Mouse (Mus musculus) CD4-positive, CD25-positive, alpha-beta regulatory T cell, adult 4 months (primary cell): ENCODE data around the gene Wbp1l. TPM values are rescaled to one million over a fixed set of nuclear protein-coding genes. Genes with fewer than 3 reads are reported as not detected.
"Not testable (repeated sequence)": the region's sequence is repeated elsewhere in the genome, so short reads cannot be mapped to it uniquely, and the experiment has no call there.

Source experiments
- ATAC-seq: one replicate; pipeline ENCODE4 v1.8.0; 2017
- polyA plus RNA-seq, 2 experiments: library from polyadenylated mRNA; unstranded; fragments of 100-300 nt; shearing (Covaris generic); gene quantifications; one replicate each; pipeline ENCODE4 v1.2.1; 2017

The Wbp1l gene
- polyA plus RNA-seq: 10 to 100 TPM; 19.2 to 20.8 TPM

DNA sequence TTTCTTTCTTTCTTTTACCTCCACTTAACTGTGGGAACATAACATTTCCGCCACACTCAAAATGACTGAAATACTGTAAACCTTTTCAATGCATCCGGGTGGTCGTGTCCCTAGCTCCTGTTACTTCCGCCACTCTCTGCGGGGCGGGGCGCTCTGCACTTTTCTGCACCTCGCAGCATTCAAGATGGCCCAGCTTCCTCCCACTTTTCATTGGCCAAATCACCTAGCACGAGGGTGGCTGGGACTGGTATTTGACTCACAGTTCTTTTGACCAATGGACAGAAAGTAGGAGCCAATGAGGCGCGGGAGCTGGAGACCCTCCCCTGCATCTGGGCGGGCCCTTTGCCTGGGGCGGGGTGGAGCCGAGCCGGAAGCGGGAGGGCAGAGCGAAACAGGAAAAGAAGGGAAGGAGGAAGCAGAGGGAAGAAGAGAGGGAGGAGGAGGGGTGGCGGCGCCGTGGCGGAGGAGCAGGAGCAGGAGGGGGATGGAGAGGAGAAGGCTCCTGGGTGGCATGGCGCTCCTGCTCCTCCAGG is at the start of gene Wbp1l:
Wbp1l (plus strand) TSS at position 365 of the 533 bp plus-strand sequence.
- ATAC-seq: peak; percentile 99

DNA sequence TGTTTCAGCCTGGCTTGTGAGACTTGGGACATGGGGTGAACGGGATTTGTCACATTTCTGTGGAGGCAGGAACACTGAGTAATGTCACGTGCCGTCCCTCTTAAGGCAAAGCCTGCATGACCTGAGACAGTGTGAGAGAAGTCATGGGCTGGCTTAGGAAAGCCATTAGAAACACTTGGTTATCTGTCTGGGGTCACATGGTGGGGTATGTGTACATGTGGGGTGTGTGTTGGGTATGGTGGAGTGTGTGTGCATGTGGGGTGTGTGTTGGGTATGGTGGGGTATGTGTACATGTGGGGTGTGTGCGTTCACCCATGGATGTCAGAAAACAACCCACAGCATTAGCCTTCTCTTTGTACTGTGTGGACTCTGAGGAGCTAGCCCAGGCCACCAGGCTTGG is 48.5 kb upstream of the Wbp1l start:
- ATAC-seq: no peak

DNA sequence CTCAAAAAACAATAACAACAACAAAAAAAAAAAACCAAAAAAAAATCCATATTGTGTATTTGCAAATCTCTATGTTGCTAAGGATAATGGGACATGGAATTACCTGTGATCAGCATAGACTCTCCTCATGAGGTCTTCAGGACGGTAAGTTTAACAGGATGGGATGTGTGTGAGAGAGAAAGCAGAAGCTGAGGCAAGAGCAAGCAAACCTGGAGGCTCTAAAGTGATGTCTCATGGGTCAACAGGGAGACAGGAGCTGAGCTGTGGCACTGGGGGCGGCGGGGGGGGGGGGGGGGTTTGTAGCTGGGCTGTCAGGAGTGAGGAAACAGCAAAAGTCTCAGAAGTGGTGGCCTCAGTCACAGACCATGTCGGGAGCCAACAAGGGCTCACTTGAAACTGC is 46.4 kb upstream of the Wbp1l start:
- no peak for ATAC-seq

DNA sequence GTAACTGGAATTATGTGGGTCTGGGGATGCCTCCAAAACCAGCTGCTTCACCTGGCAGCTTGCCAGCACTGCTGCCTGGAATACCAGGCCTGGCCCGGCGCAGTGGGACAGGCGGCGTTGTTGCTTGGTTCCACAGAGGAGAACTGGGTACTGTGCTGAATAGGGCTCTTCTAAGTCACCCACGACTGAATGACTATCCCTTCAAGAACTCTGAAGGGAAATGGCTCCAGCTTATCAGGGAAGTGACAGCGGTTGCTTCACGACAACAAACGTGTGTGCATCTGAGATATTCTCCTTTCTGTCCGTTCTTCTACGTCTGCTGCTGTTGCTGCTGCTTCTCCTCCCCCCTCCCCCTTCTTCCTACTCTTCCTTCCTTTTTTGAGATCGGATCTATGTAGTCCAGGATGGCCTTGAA is 45.3 kb upstream of the Wbp1l start:
- no peak for ATAC-seq

DNA sequence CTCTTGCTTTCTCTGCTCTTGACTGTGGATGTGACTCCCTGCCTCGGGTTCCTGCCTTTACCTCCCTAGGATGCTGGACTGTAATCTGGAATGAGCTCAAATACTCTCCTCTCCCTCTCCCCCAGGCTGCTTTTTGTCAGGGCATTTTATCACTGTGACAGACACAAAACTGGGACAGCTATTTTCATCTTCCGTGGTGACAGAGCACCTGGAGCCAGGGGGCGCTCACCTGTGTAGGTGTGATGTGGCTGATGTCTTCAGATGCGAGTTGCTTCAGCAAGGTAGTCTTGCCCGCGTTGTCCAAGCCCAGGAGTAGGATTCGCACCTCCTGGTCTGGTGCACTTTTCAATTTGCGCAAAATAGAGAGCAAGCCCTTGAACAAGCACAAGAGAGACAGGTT is 40.9 kb upstream of the Wbp1l start:
- ATAC-seq: no peak

DNA sequence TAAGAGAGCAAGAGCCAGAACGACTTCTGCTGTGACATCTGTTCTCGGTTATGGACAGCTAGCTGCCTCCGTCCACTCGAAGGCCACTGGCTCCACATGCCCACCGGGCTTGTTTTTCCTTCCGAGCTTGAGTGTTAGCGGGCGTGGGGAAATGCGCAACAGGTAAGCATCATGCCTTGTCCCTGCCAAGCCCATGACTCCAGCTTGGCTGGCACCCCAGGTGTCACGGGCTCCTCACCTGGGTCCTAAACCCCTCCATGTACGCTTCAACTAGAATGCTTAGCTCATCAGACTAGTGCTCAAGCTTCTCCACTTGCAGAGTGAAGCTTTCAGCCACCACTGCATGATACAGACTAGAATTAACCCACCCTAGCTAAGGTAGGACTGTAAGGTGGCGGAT is 40.3 kb upstream of the Wbp1l start:
- no peak for ATAC-seq

DNA sequence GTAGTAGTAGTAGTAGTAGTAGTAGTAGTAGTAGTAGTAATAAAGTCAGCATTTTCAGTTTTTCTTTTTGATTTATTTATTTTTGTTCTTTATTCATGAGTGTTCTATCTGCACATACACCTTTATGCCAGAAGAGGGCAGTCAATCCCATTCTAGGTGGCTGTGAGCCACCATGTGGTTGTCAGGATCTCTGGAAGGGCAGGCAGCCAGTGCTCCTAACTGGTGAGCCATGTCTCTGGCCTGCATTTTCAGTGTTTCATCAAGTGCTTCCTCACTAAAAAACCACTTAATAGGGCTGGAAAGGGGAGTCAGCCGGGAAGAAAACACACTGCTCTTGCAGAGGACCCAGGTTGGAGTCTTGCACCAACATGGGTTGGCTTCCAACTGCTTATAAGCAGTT is 36.8 kb upstream of the Wbp1l start:
- ATAC-seq: peak; percentile 37

DNA sequence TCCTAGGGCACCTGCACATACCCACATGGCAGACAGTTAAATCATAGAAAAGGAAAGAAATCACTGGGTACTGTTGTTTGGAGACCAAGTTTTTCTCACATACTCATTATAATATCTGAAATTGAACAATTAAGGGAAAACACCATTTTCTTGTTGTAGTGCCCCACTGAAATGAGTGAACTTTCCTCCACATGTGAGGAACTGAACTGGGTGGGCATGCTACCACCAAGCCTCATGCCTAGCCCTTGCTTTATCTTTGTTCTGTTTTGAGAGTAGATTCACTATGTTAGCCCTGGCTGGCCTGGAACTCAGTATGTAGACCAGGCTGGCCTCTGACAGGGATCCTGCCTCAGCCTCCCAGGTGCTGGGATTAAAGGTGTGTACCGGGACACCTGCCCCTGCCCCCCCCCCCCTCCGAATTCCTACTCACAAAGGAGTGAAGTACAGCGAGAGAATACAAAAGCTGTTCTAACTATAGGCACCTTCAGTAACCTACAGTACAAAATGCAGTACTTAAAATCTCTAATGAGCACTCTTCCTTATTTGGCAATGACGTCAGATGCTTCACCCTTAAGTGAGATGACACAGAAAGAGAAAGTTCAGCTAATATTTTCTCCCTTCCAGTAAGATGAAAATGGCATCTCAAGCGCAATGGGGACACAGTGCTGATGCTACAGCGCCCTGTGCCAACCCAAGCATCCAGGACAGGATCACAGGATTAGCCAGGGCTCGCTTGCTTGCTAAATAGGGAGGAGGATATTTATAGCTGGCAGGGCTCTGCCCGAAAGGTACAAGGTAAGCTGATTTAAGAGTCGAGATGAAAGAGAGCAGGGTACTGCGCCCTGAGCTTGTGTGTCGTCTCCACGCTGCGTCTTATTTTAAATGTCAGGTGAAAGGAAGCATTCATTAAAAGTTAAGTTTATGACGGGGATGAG is 36.0 kb upstream of the Wbp1l start:
- no peak for ATAC-seq

DNA sequence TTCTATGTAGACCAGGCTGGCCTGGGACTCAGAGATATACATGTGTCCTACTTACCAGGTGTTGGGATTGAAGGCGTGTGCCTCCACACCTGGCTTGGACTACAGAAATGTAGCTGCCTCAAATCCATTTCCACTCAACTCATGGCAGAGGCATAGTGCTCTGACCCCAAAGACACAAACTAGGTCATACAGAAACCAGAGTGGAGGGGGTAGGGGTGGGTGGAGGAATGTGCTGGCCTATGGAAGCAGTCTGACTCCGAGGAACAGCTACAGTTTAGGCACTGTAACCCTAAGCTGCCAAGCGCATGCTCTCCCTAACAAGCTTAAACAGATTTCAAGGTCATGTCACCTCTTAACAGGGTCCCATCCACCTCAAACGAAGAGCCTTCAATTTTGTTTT is 35.3 kb upstream of the Wbp1l start:
- ATAC-seq: no peak

DNA sequence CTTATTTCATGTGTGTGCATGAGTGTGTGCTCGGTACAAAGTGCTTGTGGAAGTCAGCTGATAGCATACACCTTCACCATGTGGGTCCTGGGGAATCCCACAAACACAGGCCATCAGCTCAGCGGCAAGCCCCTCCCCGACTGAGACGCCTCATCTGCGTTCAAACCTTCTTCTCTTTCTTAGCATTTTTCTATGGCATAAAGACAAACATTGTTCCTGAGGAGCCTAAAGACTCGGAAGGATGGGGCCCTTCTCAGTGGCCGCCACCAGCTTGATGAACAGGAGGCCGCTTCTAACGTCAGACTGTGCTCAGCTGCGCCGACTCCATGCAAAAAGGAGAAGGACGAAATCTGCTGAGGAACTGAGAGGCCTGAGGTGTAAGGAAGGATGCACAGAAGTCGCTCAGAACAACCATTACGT is 34.8 kb upstream of the Wbp1l start:
- no peak for ATAC-seq

DNA sequence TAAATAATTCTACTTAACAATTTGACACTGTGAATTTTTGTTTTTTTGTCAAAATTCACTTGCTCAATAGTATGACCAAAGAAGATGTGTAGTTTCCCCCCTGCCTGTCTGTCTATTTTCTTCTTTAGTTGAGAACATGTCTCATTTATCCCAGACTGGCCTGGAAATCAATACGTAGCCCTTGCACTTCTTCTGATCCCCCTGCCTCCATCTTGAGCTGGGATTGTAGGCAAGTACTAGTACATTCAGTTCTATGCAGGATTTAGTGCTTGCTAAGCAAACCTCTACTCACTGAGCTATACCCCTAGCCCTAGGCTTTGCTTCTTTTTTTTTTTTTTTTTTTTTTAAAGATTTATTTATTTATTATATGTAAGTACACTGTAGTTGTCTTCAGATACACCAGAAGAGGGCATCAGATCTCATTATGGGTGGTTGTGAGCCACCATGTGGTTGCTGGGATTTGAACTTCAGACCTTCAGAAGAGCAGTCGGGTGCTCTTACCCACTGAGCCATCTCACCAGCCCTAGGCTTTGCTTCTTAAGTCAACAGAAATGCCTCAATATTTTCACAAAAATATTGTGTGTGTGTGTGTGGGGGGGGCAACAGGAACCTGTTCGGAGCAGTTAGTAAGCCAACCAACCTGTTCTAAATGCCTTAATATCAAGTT is 27.5 kb upstream of the Wbp1l start:
- ATAC-seq: not testable (repeated sequence)

DNA sequence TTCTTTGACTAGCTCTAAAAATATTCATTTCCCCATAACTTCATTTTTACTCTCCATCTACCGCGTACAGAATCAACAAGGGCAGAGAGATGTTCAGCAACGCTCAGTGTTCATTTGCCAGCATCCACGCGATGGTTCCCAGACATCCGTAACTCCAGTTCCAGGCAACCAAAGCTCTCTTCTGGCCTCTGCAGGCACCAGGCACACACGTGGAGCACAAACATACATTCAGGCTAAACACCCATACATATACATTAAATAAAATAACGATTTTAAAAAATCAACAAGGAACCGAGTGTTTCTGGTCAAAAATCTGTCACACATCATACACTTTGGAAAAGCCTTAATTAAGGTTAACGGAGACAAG is 27.0 kb upstream of the Wbp1l start:
- ATAC-seq: no peak

DNA sequence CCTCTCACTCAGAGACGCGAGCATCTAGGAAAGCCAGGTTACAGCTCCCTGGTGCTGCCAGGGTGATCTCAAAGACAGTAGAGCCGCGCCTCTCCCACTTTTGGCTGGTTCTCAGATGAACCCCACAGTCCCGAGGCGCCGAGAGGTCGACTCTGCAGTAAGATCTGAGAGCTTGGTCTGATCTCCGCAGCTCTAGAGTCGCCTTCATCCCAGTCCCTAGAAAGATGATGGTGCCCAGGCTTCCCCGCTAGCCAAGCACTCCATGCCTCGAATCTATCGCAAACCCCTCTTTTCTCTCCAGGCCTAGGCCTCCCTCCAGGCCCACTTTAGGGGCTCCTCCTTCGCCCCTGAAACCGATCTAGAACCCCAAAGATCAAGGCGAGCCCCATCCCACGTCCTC is 26.3 kb upstream of the Wbp1l start:
- ATAC-seq: no peak

DNA sequence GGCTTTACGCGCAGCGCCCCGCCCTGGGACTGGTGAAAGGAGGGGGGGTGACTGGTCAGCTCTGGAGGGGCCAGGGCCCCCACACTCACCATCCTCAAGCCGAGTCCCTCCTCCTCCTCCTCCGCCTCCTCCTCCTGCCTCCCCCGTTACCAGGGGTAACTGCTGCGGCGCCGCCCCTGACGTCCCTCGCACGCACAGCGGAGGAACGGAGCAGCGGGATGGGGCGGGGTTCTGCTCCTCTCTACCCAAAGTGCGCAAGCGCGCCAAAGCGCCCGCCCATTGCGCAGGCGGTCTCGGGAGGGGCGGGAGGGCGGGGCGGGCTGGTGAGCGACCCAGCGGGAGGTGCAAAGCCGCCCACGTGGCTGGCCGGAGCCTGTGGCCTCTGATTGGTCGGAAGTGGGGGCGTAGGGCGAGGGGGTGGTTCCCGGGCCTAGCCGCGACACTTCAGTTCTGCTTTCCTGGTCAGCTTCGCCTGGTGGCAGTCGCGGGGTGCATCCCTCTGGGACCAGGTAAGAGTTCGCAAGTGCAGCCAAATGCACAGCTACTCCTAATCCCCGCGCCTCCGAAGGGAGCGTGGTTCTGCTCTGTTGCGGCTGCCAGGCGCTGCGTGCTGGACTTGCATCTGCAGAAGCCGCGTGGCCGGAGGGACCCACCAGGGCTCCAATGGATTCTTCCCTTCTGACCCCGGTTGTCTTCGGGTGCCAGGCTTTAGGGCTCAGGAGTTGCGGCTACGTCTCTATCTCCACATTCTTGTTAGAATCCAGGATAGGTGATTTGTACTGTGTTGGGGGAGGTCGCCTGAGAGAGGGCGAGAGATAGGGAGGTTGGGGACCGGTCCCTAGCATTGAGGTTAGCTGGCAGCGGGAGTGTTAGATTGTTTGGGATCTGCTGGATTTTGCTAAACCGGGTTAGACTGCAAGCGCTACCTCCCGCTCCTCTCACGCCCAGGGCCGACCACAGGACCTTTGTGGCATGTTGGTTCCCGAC is 25.6 kb upstream of the Wbp1l start, which contains the start of the genes Arl3 and Sfxn2:
Arl3 (minus strand) TSS at position 248 of the 987 bp plus-strand sequence.
Sfxn2 (plus strand) TSS at position 415 of the 987 bp plus-strand sequence.
- peak; percentile 90 for ATAC-seq

DNA sequence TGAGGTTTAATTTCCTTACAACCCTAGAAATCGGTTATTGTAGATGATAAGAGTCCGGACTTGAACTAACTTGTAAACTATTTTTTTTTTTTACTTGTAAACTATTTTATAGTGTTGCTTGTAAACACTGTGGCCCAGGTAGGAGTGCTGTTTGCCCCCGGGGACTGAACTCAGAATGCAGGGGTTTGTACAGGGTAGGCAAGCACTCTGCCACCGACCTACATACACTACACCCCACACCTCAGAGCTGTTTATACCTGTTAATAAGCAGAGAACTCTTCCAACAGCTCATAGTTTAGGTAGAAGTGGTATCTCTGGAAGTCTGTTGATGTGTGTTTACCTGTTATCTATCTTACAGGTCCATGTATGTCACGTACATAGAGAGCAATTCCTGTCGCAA is 24.9 kb upstream of the Wbp1l start:
- no peak for ATAC-seq

DNA sequence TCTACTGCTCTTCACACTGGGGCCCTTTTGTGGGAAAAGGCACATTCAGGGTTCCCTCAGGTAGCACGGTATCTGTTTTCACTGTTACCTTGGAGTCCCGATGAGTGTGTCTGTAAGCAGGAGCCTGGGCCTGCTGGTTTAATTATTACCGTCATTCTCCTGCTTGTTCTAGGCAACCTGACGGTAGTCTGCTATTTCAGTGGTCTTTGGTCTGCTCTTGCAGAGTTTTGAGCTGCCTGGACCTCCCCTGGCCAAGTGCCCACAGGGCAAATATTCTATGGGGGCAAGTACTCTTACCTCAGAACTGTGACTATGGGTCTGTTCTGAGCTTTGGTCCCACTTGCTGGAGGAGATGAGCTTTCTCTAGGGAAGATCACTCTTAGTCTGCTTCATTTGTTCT is 23.7 kb upstream of the Wbp1l start:
- no peak for ATAC-seq

DNA sequence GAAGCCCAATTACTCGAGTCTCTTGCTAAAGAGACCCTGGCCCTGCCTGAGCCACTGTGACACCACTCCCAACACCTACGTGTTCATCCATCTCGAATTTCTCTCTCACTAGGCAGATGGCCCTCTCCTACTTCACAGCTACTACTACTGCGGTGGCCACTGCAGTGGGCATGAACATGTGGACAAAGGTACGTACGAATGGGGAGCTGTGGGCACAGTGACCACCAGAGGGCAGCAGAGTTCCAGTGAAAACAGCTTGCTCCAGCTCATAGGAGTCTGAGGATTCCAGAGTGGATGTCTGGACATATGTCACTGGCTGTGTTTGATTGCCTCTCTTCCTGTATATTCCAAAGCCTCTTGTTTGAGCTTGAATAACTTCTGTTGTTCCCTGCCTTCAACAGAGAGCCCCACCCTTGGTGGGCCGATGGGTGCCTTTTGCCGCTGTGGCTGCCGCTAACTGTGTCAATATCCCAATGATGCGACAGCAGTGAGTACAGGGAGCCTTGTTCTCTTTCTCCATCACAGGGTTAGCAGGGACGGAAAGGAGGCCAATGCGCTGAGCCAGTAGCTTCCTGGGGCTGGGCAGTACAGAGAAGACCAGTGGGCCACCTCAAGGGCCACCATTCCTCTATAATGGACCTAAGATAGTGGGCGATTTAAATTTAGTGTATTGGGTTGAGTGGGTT is 10.9 kb upstream of the Wbp1l start:
- ATAC-seq: peak; percentile 56

DNA sequence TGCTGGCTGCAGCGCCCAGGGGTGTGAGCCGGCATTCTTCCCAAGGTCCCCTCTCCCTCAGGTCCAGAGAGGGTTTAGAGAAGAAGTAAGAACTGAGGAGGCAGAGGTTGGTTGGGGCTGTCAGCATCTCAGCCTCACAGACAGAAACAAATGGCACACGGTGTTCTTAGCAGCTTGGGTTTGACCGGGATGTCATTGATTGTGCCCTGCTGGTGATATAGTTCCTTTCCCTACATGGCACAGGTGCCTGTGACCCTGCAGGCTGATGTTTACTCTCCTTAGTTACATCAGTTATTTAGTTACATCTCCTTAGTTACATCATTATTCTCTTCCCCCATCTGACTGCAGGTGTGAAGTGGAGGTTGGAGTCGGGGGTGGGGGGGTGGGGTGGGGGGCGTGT is 7.3 kb upstream of the Wbp1l start:
- ATAC-seq: no peak

DNA sequence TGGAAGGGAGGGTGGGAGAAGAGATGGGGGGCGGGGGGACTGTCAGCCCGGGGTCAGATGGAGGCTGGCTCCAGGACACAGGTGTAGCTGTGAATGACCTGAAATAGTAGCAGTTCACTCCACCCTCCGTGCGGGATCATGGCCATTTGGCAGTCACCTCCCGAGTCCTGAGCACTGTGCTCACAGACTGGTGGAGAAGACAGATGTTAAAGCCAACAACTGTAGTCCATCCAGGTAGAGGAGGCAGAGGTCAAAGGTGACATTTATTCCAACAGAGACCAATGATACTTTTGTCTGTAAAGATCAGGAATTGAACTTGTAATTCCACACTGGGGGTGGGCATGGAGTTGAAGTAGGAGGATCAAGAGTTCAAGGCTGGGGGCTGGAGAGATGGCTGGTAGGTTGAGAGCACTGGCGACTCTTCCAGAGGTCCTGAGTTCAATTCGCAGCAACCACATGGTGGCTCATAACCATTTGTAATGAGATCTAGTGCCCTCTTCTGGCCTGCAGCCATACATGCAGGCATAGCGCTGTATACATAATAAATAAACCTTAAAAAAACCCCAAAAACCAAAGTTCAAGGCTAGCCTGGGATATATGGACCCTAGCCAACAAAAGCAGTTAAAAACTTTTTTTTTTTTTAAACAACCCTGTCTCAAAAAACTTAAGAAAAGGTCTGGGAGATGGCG is 6.0 kb upstream of the Wbp1l start:
- no peak for ATAC-seq

DNA sequence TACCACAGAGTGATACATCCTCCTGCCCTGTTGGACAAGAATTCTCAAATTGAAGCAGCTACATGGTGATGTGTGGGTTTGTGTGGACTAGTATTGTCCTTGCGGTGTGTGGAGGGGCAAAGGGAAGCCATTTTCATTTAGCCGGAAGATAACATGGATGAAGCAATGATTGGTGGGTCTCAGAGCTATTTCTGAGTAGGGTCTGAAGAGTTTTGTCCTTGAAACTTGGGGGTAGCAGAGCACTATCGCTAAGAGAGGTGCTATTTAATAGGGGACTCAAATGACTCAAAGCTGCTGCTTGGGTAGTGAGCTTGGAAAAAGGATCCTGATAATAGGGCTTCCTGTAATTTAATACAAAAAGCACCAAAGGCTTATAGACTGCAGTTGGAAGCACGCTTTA is 697 bp upstream of the Wbp1l start:
- ATAC-seq: no peak
